Mouse (Mus musculus): ENCODE data around the gene Atp7a. TPM values are rescaled to one million over a fixed set of nuclear protein-coding genes. Genes with fewer than 3 reads are reported as not detected.

Gene Atp7a
- total RNA-seq, 1 experiment: 20.2 TPM

DNA sequence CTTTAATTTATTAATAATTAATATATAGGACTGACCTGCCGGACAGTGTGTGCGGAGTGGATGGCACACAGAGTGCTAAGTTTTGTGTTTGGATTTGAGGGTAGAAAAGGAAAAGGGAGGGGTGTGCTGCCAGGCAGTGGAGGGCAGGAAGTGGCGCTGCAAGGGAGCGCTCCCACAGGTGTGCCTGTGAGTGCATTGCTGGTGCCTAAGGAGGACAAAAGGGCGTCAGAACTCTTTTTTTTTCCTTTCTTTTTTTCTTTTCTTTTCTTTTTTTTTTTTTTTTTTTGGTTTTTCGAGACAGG is 144.7 kb downstream of the Atp7a start:
- in situ Hi-C loops (cut with MboI; ENCODE audit: low sequenced_read_pairs in 2 of 2, unreplicated experiment in 2 of 2): loop anchor here (10.0 to 25.0 kb wide), 2 partner anchors 135 to 247 kb away; partner anchors contain the start of genes Atp7a (in 1 of the 2) and Atrx (in 1 of the 2)
- Histone ChIP-seq H3K9me3 (ENCODE audit: control insufficient read depth, insufficient read depth, low read depth, low read length) (no peaks in the 10 kb centered on the region), H3K4me3 (ENCODE audit: insufficient read depth in 1 of 2, low read depth in 1 of 2, low read length in 2 of 2, poor library complexity in 1 of 2, severe bottlenecking in 1 of 2) (peak overlapping the region in 1 of 2 experiments; percentile 59; a peak in 2 of 4 replicates), H3K4me1 (ENCODE audit: control insufficient read depth in 2 of 2, insufficient read depth in 2 of 2, low read length in 2 of 2, poor library complexity in 1 of 2) (no peaks in the 10 kb centered on the region), H3K36me3 (ENCODE audit: control insufficient read depth, insufficient read depth, low read length, poor library complexity, severe bottlenecking) (no peaks in the 10 kb centered on the region), H3K27ac (ENCODE audit: insufficient read depth, low read depth, low read length, poor library complexity, severe bottlenecking) (no peak overlapping the region), H3K9ac (ENCODE audit: insufficient read depth, low read depth, low read length, poor library complexity, severe bottlenecking) (no peak overlapping the region)
- no peak for DNase-seq (ENCODE audit: low read depth, low spot score)
- no peak for TF ChIP-seq HCFC1 (IDR thresholded peaks at IDR 0.05; ENCODE audit: borderline replicate concordance, insufficient read depth, low read length)
- TF ChIP-seq ZNF384 (IDR thresholded peaks at IDR 0.05; ENCODE audit: low read depth, low read length): no peak

Other genes with a start within 250 kb of the Atp7a start
- gene Atrx, start 97.9 kb upstream of the Atp7a start, total RNA-seq (2012; rRNA removed): 189 and 191 TPM in 2 replicates
- gene Magt1, start 15.4 kb upstream of the Atp7a start, total RNA-seq (2012; rRNA removed): 44.3 and 48.6 TPM in 2 replicates
- gene Cox7b, start 11.6 kb upstream of the Atp7a start, total RNA-seq (2012; rRNA removed): 355 and 378 TPM in 2 replicates
- gene Tlr13, start 115.9 kb downstream of the Atp7a start, total RNA-seq (2012; rRNA removed): not detected in 2 replicates
- gene Pgk1, start 159.8 kb downstream of the Atp7a start, total RNA-seq (2012; rRNA removed): 521 and 542 TPM in 2 replicates
- 2.1 and 2.7 TPM in 2 replicates for gene Taf9b, start 193.9 kb downstream of the Atp7a start, total RNA-seq (2012; rRNA removed)
- gene Fnd3c2, start 228.1 kb downstream of the Atp7a start, total RNA-seq (2012; rRNA removed): 0.09 TPM in 1 of 2 replicates, not detected in the other